Mouse (Mus musculus) ES-Bruce4 (cell line): ENCODE measurements around the gene Dtx2. TPM values are rescaled to one million over a fixed set of nuclear protein-coding genes. Genes with fewer than 3 reads are reported as not detected.

Experiments used
- H3K27ac ChIP-seq: 2 replicates; pipeline ENCODE4 v1.5.1; 2012; ENCODE audit warnings: low read length, inconsistent platforms; ENCODE audit not compliant: insufficient read depth
- H3K27me3 ChIP-seq: 2 replicates; pipeline ENCODE4 v1.6.1; 2012; ENCODE audit warnings: mild to moderate bottlenecking, low read length, inconsistent platforms; ENCODE audit not compliant: control insufficient read depth, poor library complexity, insufficient read depth, severe bottlenecking
- H3K36me3 ChIP-seq: 2 replicates; pipeline ENCODE4 v1.6.1; 2012; ENCODE audit warnings: inconsistent platforms, mild to moderate bottlenecking, low read length, moderate library complexity; ENCODE audit not compliant: control insufficient read depth, poor library complexity, insufficient read depth, severe bottlenecking
- H3K4me1 ChIP-seq: one replicate; pipeline ENCODE4 v1.8.1; 2011; ENCODE audit warnings: low read length; ENCODE audit not compliant: control insufficient read depth, insufficient read depth
- H3K4me3 ChIP-seq: 2 replicates; pipeline ENCODE4 v1.5.1; 2011; ENCODE audit warnings: low read depth, mild to moderate bottlenecking, low read length
- H3K9ac ChIP-seq: 2 replicates; pipeline ENCODE4 v1.6.1; 2012; ENCODE audit warnings: low read depth, mild to moderate bottlenecking, inconsistent platforms; ENCODE audit not compliant: poor library complexity, severe bottlenecking
- H3K9me3 ChIP-seq: replicated peaks from 2 replicates; pipeline ENCODE4 v1.6.1; 2012; ENCODE audit warnings: mild to moderate bottlenecking, low read length, inconsistent platforms; ENCODE audit not compliant: control insufficient read depth, poor library complexity, insufficient read depth, severe bottlenecking
- CTCF ChIP-seq: IDR thresholded peaks from one replicate; pipeline ENCODE4 v1.8.1; 2011; ENCODE audit warnings: low read depth, low read length
- EP300 ChIP-seq: IDR thresholded peaks from 2 replicates; pipeline ENCODE4 v1.6.1; 2011; ENCODE audit warnings: low read depth, low read length; ENCODE audit not compliant: insufficient read depth
- POLR2A ChIP-seq: IDR thresholded peaks from one replicate; pipeline ENCODE4 v1.8.1; 2011; ENCODE audit warnings: low read length; ENCODE audit not compliant: insufficient read depth
- polyA plus RNA-seq: library from polyadenylated mRNA; stranded (reverse); fragments of >200 nt; gene quantifications from 2 replicates; pipeline ENCODE4 v1.2.4, GENCODE M21; 2011; ENCODE audit warnings: low read depth; ENCODE audit not compliant: missing spikeins, insufficient read depth, insufficient read length

Dtx2 gene
- polyA plus RNA-seq, 1 experiment = 23.7 TPM

DNA sequence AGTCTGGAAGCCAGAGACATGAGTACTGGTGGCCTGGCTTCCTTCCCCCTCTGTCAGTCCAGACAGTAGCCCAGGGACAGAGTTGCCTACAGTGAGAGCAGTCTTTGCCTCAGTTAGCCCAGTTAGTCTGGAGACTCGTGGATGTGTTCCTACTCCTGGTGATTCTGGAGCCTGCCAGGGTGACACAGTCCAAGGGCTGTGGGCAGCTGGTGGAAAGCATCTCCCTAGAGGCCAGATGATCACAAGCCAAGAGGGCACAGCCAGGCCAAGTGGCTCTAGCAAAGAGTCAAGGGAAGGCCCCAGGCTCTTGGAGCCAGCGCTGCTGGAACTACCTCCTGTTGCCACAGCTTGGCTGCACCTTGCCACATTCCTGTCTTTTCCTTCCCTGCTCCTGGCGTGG is 31.1 kb downstream of the Dtx2 start:
- no peak overlapping the region for H3K4me3 ChIP-seq
- no peaks in the 10 kb centered on the region for H3K9me3 ChIP-seq
- H3K27ac ChIP-seq = no peak overlapping the region
- no peaks in the 10 kb centered on the region for H3K27me3 ChIP-seq
- H3K36me3 ChIP-seq = no peaks in the 10 kb centered on the region
- no peaks in the 10 kb centered on the region for H3K4me1 ChIP-seq
- TF ChIP-seq POLR2A (no peak), CTCF (no peak), EP300 (no peak)
- no peak overlapping the region for H3K9ac ChIP-seq

DNA sequence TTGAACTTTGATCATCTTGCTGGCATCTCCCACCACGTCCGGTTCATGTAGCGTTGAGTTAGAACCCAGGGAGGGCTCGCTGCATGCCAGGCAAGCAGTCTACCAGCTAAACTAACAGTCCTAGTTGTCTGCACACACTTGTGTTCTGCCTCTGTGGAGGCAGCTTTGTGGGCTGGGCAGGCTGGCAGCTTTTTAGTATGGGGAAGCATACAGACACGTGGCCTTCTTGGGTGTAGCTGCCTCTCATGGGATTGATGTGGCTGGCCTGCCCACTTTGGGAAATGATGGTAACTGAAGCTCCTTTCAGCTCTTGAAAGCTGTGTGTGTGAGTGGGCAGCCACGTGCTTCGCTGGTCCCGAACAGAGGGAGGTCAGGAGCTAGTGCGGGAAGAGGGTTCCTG is 32.3 kb downstream of the Dtx2 start:
- no peaks in the 10 kb centered on the region for H3K27me3 ChIP-seq
- H3K9ac ChIP-seq = no peak overlapping the region
- TF ChIP-seq POLR2A = no peak
- no peak for TF ChIP-seq CTCF
- TF ChIP-seq EP300 = no peak
- no peak overlapping the region for H3K27ac ChIP-seq
- no peaks in the 10 kb centered on the region for H3K9me3 ChIP-seq
- no peaks in the 10 kb centered on the region for H3K36me3 ChIP-seq
- H3K4me1 ChIP-seq = no peaks in the 10 kb centered on the region
- no peak overlapping the region for H3K4me3 ChIP-seq

DNA sequence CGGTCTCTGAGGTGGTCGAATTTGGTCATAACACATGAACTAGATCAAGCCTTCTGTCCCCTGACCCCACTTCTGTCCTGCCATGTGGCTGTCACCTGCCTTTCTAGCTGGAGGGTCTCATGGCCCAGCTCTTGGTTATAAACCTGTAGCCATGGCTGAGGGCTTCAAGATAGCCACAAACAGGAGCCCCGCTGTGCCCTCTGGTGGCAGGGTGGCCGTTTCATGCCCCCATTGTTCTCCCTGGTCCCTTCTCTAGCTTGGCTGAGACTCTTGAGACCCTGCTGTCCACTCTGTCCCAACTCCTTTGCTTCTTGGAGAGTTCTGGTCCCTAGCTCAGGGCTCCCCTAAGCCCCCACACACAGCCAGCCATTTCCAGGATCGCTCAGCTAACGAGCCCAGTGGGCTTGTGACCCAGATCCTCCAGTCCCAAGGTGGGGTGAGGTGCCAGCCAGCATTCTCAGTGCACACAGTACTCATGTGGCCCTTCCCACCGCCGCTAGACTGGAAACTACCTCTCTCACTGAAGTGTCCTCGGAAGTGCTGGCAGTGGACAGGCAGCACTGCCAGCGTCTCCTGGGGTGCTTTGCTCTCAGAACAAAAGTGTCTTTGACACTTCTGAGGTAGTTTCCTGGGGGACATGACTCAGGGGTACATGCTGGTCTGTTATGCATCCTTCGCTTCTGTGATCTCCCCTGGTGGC is 33.2 kb downstream of the Dtx2 start:
- Histone ChIP-seq H3K4me3 (no peak overlapping the region), H3K9ac (no peak overlapping the region), H3K27ac (no peak overlapping the region), H3K36me3 (no peaks in the 10 kb centered on the region), H3K4me1 (no peaks in the 10 kb centered on the region), H3K9me3 (no peaks in the 10 kb centered on the region), H3K27me3 (no peaks in the 10 kb centered on the region)
- TF ChIP-seq CTCF (no peak), POLR2A (no peak), EP300 (no peak)

DNA sequence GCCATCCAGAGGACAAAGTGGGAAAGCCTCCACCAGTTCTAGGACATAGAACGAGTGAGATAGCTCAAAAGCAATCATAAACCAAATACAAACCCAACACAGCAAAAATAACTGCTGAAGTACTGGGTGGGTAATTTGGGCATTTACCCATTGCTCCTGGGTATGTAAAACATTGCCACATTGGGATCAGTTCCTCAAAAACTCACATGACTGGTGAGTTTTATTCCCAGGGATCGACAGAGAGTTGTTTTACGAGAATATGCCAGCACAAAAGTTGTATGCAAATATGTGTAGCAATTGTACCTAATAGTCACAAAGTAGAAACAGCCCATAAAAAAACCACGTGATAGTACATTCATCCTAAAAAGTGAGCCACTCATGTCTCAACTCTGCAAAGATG is 40.3 kb downstream of the Dtx2 start:
- peaks cover 2% of the 10 kb centered on the region for H3K4me1 ChIP-seq
- no peak overlapping the region for H3K9ac ChIP-seq
- no peak overlapping the region for H3K4me3 ChIP-seq
- no peak overlapping the region for H3K27ac ChIP-seq
- TF ChIP-seq EP300 (no peak), CTCF (no peak), POLR2A (no peak)
- H3K9me3 ChIP-seq = no peaks in the 10 kb centered on the region
- H3K27me3 ChIP-seq = no peaks in the 10 kb centered on the region
- H3K36me3 ChIP-seq = no peaks in the 10 kb centered on the region

DNA sequence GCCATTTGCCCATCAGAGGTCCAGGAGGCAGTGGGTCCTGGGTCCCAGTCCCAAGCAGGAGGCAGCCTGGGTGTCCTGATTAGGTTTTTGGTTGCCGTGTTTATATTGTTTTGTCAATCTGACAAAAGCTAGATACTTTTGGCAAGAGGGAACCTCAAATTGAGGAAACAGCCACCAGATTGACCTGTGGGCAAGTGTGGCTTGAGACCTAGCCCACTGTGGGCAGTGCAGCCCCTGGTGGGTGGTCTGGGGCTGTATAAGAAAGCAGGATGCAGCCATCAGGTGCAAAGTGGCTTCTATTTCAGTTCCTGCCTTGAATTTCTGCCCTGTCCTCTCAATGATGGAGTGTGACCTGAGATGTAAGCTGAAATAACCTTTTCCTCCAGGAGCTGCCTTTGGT is 40.7 kb downstream of the Dtx2 start:
- H3K27me3 ChIP-seq = no peaks in the 10 kb centered on the region
- H3K9ac ChIP-seq = no peak overlapping the region
- H3K36me3 ChIP-seq = no peaks in the 10 kb centered on the region
- no peak for TF ChIP-seq POLR2A
- no peak for TF ChIP-seq CTCF
- TF ChIP-seq EP300 = no peak
- H3K4me3 ChIP-seq = no peak overlapping the region
- H3K9me3 ChIP-seq = no peaks in the 10 kb centered on the region
- H3K4me1 ChIP-seq = peaks cover 2% of the 10 kb centered on the region
- no peak overlapping the region for H3K27ac ChIP-seq

DNA sequence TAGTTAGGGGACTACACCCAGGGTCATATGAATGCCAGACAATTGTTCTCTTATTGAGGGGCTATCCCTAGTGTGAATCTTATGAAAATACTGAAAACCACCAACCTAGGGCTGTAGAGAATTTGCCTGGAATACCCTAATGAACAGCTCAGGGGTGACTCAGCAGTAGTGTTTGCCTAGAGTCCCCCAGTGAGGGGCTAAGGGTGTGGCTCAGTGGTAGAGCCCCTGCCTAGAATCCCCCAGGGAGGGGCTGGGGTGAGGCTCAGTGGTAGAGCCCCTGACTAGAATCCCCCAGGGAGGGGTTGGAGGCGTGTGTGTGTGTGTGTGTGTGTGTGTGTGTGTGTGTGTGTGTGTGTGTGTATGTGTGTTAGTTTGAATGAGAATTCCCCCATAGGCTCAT is 42.1 kb downstream of the Dtx2 start:
- TF ChIP-seq CTCF (no peak), POLR2A (no peak), EP300 (no peak)
- H3K36me3 ChIP-seq = no peaks in the 10 kb centered on the region
- H3K9me3 ChIP-seq = no peaks in the 10 kb centered on the region
- no peaks in the 10 kb centered on the region for H3K27me3 ChIP-seq
- H3K4me3 ChIP-seq = no peak overlapping the region
- H3K9ac ChIP-seq = no peak overlapping the region
- H3K4me1 ChIP-seq = peaks cover 2% of the 10 kb centered on the region
- no peak overlapping the region for H3K27ac ChIP-seq
